Mouse (Mus musculus) gastrocnemius, postnatal 14 days (tissue): Measurements from ENCODE around the gene Itfg2. TPM values are rescaled to one million over a fixed set of nuclear protein-coding genes. Genes with fewer than 3 reads are reported as not detected.

Source experiments
- DNase-seq: peaks from one replicate; pipeline ENCODE4 v3.0.0; 2021; ENCODE audit warnings: mixed read lengths
- intact Hi-C: fragments of 180-260 bp; cut with DNase I; formaldehyde crosslinking; loops from one replicate; pipeline ENCODE4 v1.15.1; 2025; ENCODE audit warnings: low total_unique reads
- total RNA-seq, 2 experiments: library from RNA; stranded (reverse); gene quantifications; 2 replicates each; pipeline ENCODE4 v1.2.3; 2021

Gene Itfg2
- total RNA-seq, 2 experiments from 2014 or later, result 18.1 to 19.9 TPM

- intact Hi-C loops, result no loop called here
- DNase-seq, result no peak
Observed at GRCm38 (mm10) chr6:128437288-128437687, 12.6 kb upstream of the Itfg2 start.

GRCm38 (mm10) chr6:128436356-128437005 lies 11.8 kb upstream of the Itfg2 start:
- DNase-seq, result no peak
- intact Hi-C loops, result no loop called here

- peak; percentile 55 for DNase-seq
- intact Hi-C loops, result no loop called here
Observed at GRCm38 (mm10) chr6:128435474-128435873, 10.7 kb upstream of the Itfg2 start.

- intact Hi-C loops, result no loop called here
- no peak for DNase-seq
Observed at GRCm38 (mm10) chr6:128433566-128433965, 8.8 kb upstream of the Itfg2 start.

GRCm38 (mm10) chr6:128432356-128432915 lies 7.7 kb upstream of the Itfg2 start:
- intact Hi-C loops, result no loop called here
- no peak for DNase-seq

- intact Hi-C loops, result no loop called here
Observed at GRCm38 (mm10) chr6:128429826-128430225, 5.1 kb upstream of the Itfg2 start.

GRCm38 (mm10) chr6:128429300-128429699 lies 4.6 kb upstream of the Itfg2 start:
- DNase-seq, result no peak
- intact Hi-C loops, result no loop called here

More at GRCm38 (mm10) chr6:128429826-128430225, 5.1 kb upstream of the Itfg2 start:
- DNase-seq, result no peak

GRCm38 (mm10) chr6:128427571-128427970 lies 2.8 kb upstream of the Itfg2 start:
- intact Hi-C loops, result no loop called here
- DNase-seq, result no peak

GRCm38 (mm10) chr6:128425046-128425445 lies 315 bp upstream of the Itfg2 start:
- DNase-seq, result no peak
- intact Hi-C loops, result no loop called here

GRCm38 (mm10) chr6:128423496-128424268 lies 1.0 kb downstream of the Itfg2 start:
- no peak for DNase-seq
- intact Hi-C loops, result no loop called here

GRCm38 (mm10) chr6:128421480-128421879 lies 3.3 kb downstream of the Itfg2 start:
- no peak for DNase-seq
- intact Hi-C loops, result no loop called here

GRCm38 (mm10) chr6:128421036-128421435 lies 3.7 kb downstream of the Itfg2 start:
- no peak for DNase-seq
- intact Hi-C loops, result no loop called here

GRCm38 (mm10) chr6:128418076-128418475 lies 6.7 kb downstream of the Itfg2 start:
- intact Hi-C loops, result no loop called here
- DNase-seq, result no peak

- intact Hi-C loops, result no loop called here
- no peak for DNase-seq
Observed at GRCm38 (mm10) chr6:128416169-128416568, 8.6 kb downstream of the Itfg2 start.

- DNase-seq, result peak; percentile 60
- intact Hi-C loops, result loop anchor here (5.0 kb wide), 2 partner anchors 39 to 94 kb away; no protein-coding TSS in a partner anchor
Observed at GRCm38 (mm10) chr6:128411115-128411514, 13.6 kb downstream of the Itfg2 start.

- no peak for DNase-seq
- intact Hi-C loops, result loop anchor here (5.0 kb wide), 2 partner anchors 38 to 93 kb away; no protein-coding TSS in a partner anchor
Observed at GRCm38 (mm10) chr6:128410305-128410704, 14.4 kb downstream of the Itfg2 start.

GRCm38 (mm10) chr6:128408544-128409125 lies 16.1 kb downstream of the Itfg2 start:
- intact Hi-C loops, result no loop called here
- no peak for DNase-seq

GRCm38 (mm10) chr6:128404708-128405107 lies 20.0 kb downstream of the Itfg2 start:
- no peak for DNase-seq
- intact Hi-C loops, result no loop called here

GRCm38 (mm10) chr6:128399421-128400185 lies 25.1 kb downstream of the Itfg2 start:
- DNase-seq, result peak; percentile 36
- intact Hi-C loops, result no loop called here
